In the genomic region with DNA sequence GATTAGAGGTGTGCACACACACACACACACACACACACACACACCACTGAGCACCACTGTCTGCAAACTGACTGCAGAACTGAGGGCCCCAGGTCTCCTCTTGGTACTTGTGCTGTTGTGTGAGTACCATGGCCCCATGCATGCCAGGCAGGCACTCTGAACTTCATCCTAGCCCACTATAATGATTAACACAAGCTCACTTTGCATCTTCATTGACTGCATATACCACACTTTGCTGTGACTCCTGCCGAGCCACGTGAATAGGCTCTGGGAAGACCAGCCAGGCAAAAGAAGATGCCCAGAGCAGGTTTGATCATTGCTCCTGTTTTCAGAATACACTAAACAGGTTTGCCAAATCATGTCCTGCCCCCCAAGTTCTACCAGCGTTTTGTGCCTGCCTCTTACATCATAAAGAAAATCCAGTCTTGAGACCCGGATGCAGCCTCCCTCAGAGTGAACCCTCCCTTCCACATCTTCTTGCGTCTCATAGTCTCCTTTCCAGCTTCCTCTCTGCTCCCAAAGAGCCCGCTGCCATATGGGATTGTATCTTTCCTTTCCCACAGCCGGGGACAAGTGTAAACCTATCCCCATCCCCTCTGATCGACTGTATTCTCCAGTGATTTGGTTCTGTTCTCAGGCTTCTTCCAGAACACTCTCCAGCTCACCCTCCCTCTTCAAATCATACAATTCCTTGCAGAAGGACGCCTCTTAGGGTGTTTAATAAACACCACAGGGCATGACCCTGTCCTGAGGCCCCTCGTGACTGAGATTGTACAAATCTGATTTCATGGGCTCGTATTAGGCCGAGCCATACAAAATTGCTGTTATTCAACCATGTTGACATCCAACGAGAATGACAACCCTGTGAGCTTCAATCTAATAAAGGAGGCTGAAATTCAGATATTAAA, we compare ENCODE assay signal across 26 mouse cellular contexts.
DNase-seq lines count a peak whose midpoint lies in the region; ATAC-seq and TF ChIP-seq lines count a peak whose summit lies in the region.
"Had no signal": no experiment of that assay in that cellular context is flagged by ENCODE, and none has a peak within 500 bp of the region (broad histone marks: within the 10 kb centered on the region; RNA-seq: fewer than 3 reads in every experiment).

No protein-coding gene starts in this region.

- H3K9me3 ChIP-seq in hindbrain, embryonic 12.5 days (replicated peaks), result no peaks in the 10 kb centered on the region
- no peaks in the 10 kb centered on the region for H3K9me3 ChIP-seq in hindbrain, postnatal 0 days (ENCODE audit: low read length)
- no peaks in the 10 kb centered on the region for H3K9me3 ChIP-seq in embryonic facial prominence, embryonic 13.5 days
- no peaks in the 10 kb centered on the region for H3K9me3 ChIP-seq in forebrain, embryonic 14.5 days (replicated peaks; ENCODE audit: control insufficient read depth, low read length)
- H3K9me3 ChIP-seq: forebrain, embryonic 10.5 days; G1E; heart, embryonic 13.5 days; limb, embryonic 12.5 days; liver, embryonic 15.5 days; midbrain, embryonic 10.5 days; neural tube, embryonic 12.5 days had no signal

- H3K36me3 ChIP-seq in hindbrain, embryonic 12.5 days, result no peaks in the 10 kb centered on the region
- no peaks in the 10 kb centered on the region for H3K36me3 ChIP-seq in hindbrain, postnatal 0 days (ENCODE audit: insufficient read depth, low read length)
- H3K36me3 ChIP-seq in embryonic facial prominence, embryonic 13.5 days, result no peaks in the 10 kb centered on the region
- H3K36me3 ChIP-seq in forebrain, embryonic 14.5 days (ENCODE audit: control insufficient read depth, insufficient read depth, low read length), result no peaks in the 10 kb centered on the region
- H3K36me3 ChIP-seq: forebrain, embryonic 10.5 days; G1E; heart, embryonic 13.5 days; limb, embryonic 12.5 days; liver, embryonic 15.5 days; midbrain, embryonic 10.5 days; neural tube, embryonic 12.5 days had no signal

- DNase-seq in hindbrain, postnatal 0 days (ENCODE audit: low spot score), result no peak
- DNase-seq in kidney, adult 8-10 months, result peak; percentile 31 to 61
- DNase-seq in kidney, postnatal 10 days, result peak; percentile 41
- no peak for DNase-seq in yolk sac, embryonic 10.5 days (ENCODE audit: low spot score)
- DNase-seq in forebrain, embryonic 14.5 days (ENCODE audit: low spot score), result no peak
- no peak for DNase-seq in adrenal gland, adult 18-20 months (ENCODE audit: low spot score in 2 of 2)
- DNase-seq: adrenal gland, postnatal 10 days; cerebellum, adult 11 months; cerebellum, adult 9-10 months; cerebellum, postnatal 36 days; heart, postnatal 14 days; lung, embryonic 14.5 days; lung, postnatal 14 days had no signal

- peaks cover 12% of the 10 kb centered on the region for H3K4me1 ChIP-seq in hindbrain, embryonic 12.5 days
- 0 out of 2 replicates have a peak, but pooled peaks cover 2% of the 10 kb centered on the region for H3K4me1 ChIP-seq in hindbrain, postnatal 0 days (ENCODE audit: insufficient read depth, low read length)
- H3K4me1 ChIP-seq in embryonic facial prominence, embryonic 13.5 days, result peaks cover 36% of the 10 kb centered on the region
- no peaks in the 10 kb centered on the region for H3K4me1 ChIP-seq in forebrain, embryonic 14.5 days (ENCODE audit: control insufficient read depth, insufficient read depth, low read length)
- H3K4me1 ChIP-seq: liver, embryonic 15.5 days had no signal

- no peak overlapping the region for H3K9ac ChIP-seq in hindbrain, embryonic 12.5 days
- no peak overlapping the region for H3K9ac ChIP-seq in hindbrain, postnatal 0 days (replicated peaks; ENCODE audit: low read length)
- H3K9ac ChIP-seq in embryonic facial prominence, embryonic 13.5 days, result no peak overlapping the region
- H3K9ac ChIP-seq in forebrain, embryonic 14.5 days (ENCODE audit: low read length), result no peak overlapping the region
- H3K9ac ChIP-seq: heart, embryonic 13.5 days; limb, embryonic 12.5 days; liver, embryonic 15.5 days; lung, embryonic 14.5 days; neural tube, embryonic 12.5 days had no signal

- no peak for ATAC-seq in hindbrain, embryonic 12.5 days (ENCODE audit: low FRiP score)
- no peak for ATAC-seq in hindbrain, postnatal 0 days
- ATAC-seq in embryonic facial prominence, embryonic 13.5 days (ENCODE audit: insufficient number of reproducible peaks, insufficient read depth, low FRiP score, low TSS enrichment, low read depth), result no peak; the same call in 1 of the 2 replicates
- no peak for ATAC-seq in forebrain, embryonic 14.5 days
- ATAC-seq: forebrain, embryonic 16.5 days; intestine, postnatal 0 days had no signal

- WGBS in hindbrain, embryonic 12.5 days, result 48% methylated on average over 13 of the region's 13 CpGs
- 52% methylated on average over 13 of the region's 13 CpGs for WGBS in hindbrain, postnatal 0 days
- WGBS in embryonic facial prominence, embryonic 13.5 days, result 15% methylated on average over 13 of the region's 13 CpGs
- WGBS in forebrain, embryonic 14.5 days, result 69% methylated on average over 13 of the region's 13 CpGs

- H3K4me2 ChIP-seq in hindbrain, embryonic 12.5 days (replicated peaks), result no peak overlapping the region
- H3K4me2 ChIP-seq in hindbrain, postnatal 0 days (ENCODE audit: low read depth, low read length), result no peak overlapping the region
- peak overlapping the region; percentile 17 for H3K4me2 ChIP-seq in embryonic facial prominence, embryonic 13.5 days
- no peak overlapping the region for H3K4me2 ChIP-seq in forebrain, embryonic 14.5 days (ENCODE audit: low read length)
- H3K4me2 ChIP-seq: heart, embryonic 13.5 days; limb, embryonic 12.5 days; liver, embryonic 15.5 days; lung, embryonic 14.5 days; neural tube, embryonic 12.5 days had no signal

- H3K4me3 ChIP-seq in hindbrain, embryonic 12.5 days, result no peak overlapping the region
- no peak overlapping the region for H3K4me3 ChIP-seq in hindbrain, postnatal 0 days (ENCODE audit: low read length)
- no peak overlapping the region for H3K4me3 ChIP-seq in embryonic facial prominence, embryonic 13.5 days
- no peak overlapping the region for H3K4me3 ChIP-seq in forebrain, embryonic 14.5 days (ENCODE audit: low read depth, low read length)
- H3K4me3 ChIP-seq: forebrain, embryonic 10.5 days; heart, embryonic 13.5 days; left cerebral cortex, adult 2 months; limb, embryonic 12.5 days; liver, embryonic 15.5 days; midbrain, embryonic 10.5 days; myocyte; neural tube, embryonic 12.5 days had no signal

- peak overlapping the region; percentile 23; the same call in 1 of the 2 replicates for H3K27ac ChIP-seq in hindbrain, embryonic 12.5 days
- H3K27ac ChIP-seq in hindbrain, postnatal 0 days, result no peak overlapping the region
- H3K27ac ChIP-seq in embryonic facial prominence, embryonic 13.5 days, result peak overlapping the region; percentile 41
- H3K27ac ChIP-seq in forebrain, embryonic 14.5 days (ENCODE audit: low read depth, low read length), result no peak overlapping the region
- H3K27ac ChIP-seq: forebrain, embryonic 10.5 days; heart, embryonic 13.5 days; left cerebral cortex, adult 2 months; limb, embryonic 12.5 days; liver, embryonic 15.5 days; midbrain, embryonic 10.5 days; neural tube, embryonic 12.5 days had no signal

- H3K27me3 ChIP-seq in hindbrain, embryonic 12.5 days, result peaks cover 11% of the 10 kb centered on the region; the same call in 1 of the 2 replicates
- no peaks in the 10 kb centered on the region for H3K27me3 ChIP-seq in hindbrain, postnatal 0 days (ENCODE audit: insufficient read depth, low read length)
- no peaks in the 10 kb centered on the region for H3K27me3 ChIP-seq in embryonic facial prominence, embryonic 13.5 days
- H3K27me3 ChIP-seq in forebrain, embryonic 14.5 days (replicated peaks; ENCODE audit: control insufficient read depth, insufficient read depth, low read length), result no peaks in the 10 kb centered on the region
- H3K27me3 ChIP-seq: heart, embryonic 13.5 days; limb, embryonic 12.5 days; liver, embryonic 15.5 days; neural tube, embryonic 12.5 days had no signal

- no peak for TF ChIP-seq CTCF in hindbrain, postnatal 0 days (IDR thresholded peaks at IDR 0.05; ENCODE audit: low read depth)

Comparison
In these comparisons a context has a peak if more than half of its experiments do, and no peak if none do; other contexts are left out.
1. H3K27ac ChIP-seq: peak in hindbrain, embryonic 12.5 days (single experiment) and embryonic facial prominence, embryonic 13.5 days (single experiment); none in hindbrain, postnatal 0 days (single experiment) and forebrain, embryonic 14.5 days (single experiment).
2. DNase-seq: peak in kidney, adult 8-10 months (2 of 2) and kidney, postnatal 10 days (single experiment); none in hindbrain, postnatal 0 days (single experiment), yolk sac, embryonic 10.5 days (single experiment), forebrain, embryonic 14.5 days (single experiment) and adrenal gland, adult 18-20 months (0 of 2).